Mouse (Mus musculus) kidney, embryonic 16.5 days (tissue): ENCODE data around the gene Hoxc8. TPM values are rescaled to one million over a fixed set of nuclear protein-coding genes. Genes with fewer than 3 reads are reported as not detected.

ENCODE experiments used
- ATAC-seq: fragments of 200-750 bp; cut with Nextera tagmentation; 2 replicates; pipeline ENCODE4 v1.8.0; 2017; ENCODE audit warnings: moderate TSS enrichment; ENCODE audit not compliant: low FRiP score, low TSS enrichment
- H3K27ac ChIP-seq: fragments of 300-500 bp; sonication (generic); 2 replicates; pipeline ENCODE4 v1.5.1; 2014; ENCODE audit warnings: low read length
- H3K27me3 ChIP-seq: fragments of 300-500 bp; sonication (generic); 2 replicates; pipeline ENCODE4 v1.6.1; 2014; ENCODE audit warnings: low read length, control low read depth, mixed read lengths; ENCODE audit not compliant: insufficient read depth
- H3K36me3 ChIP-seq: fragments of 300-500 bp; sonication (generic); 2 replicates; pipeline ENCODE4 v1.6.1; 2014; ENCODE audit warnings: low read length, control low read depth, mixed read lengths; ENCODE audit not compliant: insufficient read depth
- H3K4me1 ChIP-seq: fragments of 300-500 bp; sonication (generic); 2 replicates; pipeline ENCODE4 v1.6.1; 2014; ENCODE audit warnings: low read length, control low read depth, mixed read lengths; ENCODE audit not compliant: insufficient read depth
- H3K4me2 ChIP-seq: fragments of 300-500 bp; sonication (generic); replicated peaks from 2 replicates; pipeline ENCODE4 v1.6.1; 2014; ENCODE audit warnings: low read depth, low read length
- H3K4me3 ChIP-seq: fragments of 300-500 bp; sonication (generic); 2 replicates; pipeline ENCODE4 v1.5.1; 2014; ENCODE audit warnings: mild to moderate bottlenecking, low read length
- H3K9ac ChIP-seq: fragments of 300-500 bp; sonication (generic); replicated peaks from 2 replicates; pipeline ENCODE4 v1.6.1; 2014; ENCODE audit warnings: low read length
- H3K9me3 ChIP-seq: fragments of 300-500 bp; sonication (generic); 2 replicates; pipeline ENCODE4 v1.6.1; 2016; ENCODE audit warnings: low read length, control low read depth
- WGBS: fragments of 180-500 bp; shearing (Covaris S2); extraction: QIAGEN DNeasy Blood & Tissue Kit; methylation state at CpG from one replicate; pipeline ENCODE4 v1.1.7; 2014; 5-methylcytosine and 5-hydroxymethylcytosine counted together
- polyA plus RNA-seq: library from polyadenylated mRNA; unstranded; fragments of >200 nt; fragmentation: Nextera tagmentation; extraction: Ambion mirVana; gene quantifications from 2 replicates; pipeline ENCODE4 v1.2.1, GENCODE M21; 2015

The Hoxc8 gene
- polyA plus RNA-seq, 1 experiment from 2014 or later, result 6.6 TPM

- Histone ChIP-seq H3K9me3 (no peaks in the 10 kb centered on the region), H3K36me3 (no peaks in the 10 kb centered on the region), H3K9ac (peak overlapping the region; percentile 82), H3K4me2 (peak overlapping the region; percentile 84), H3K27ac (peak overlapping the region; percentile 75), H3K4me1 (peaks cover 27% of the 10 kb centered on the region), H3K27me3 (peaks cover 30% of the 10 kb centered on the region), H3K4me3 (peak overlapping the region; percentile 54)
- 1% methylated on average over 21 of the region's 21 CpGs for WGBS
- ATAC-seq, result no peak
Measured at GRCm38 (mm10) chr15:102972254-102972653, 18.2 kb upstream of the Hoxc8 start.

GRCm38 (mm10) chr15:102972753-102973152 is 17.7 kb upstream of the Hoxc8 start:
- H3K36me3 ChIP-seq, result no peaks in the 10 kb centered on the region
- peaks cover 30% of the 10 kb centered on the region for H3K27me3 ChIP-seq
- 8% methylated on average over 6 of the region's 6 CpGs for WGBS
- ATAC-seq, result no peak
- peak overlapping the region; percentile 84 for H3K4me2 ChIP-seq
- H3K9ac ChIP-seq, result peak overlapping the region; percentile 82
- H3K4me1 ChIP-seq, result peaks cover 31% of the 10 kb centered on the region
- H3K9me3 ChIP-seq, result no peaks in the 10 kb centered on the region
- H3K27ac ChIP-seq, result peak overlapping the region; percentile 75
- H3K4me3 ChIP-seq, result peak overlapping the region; percentile 54

- peak overlapping the region; percentile 97 for H3K9ac ChIP-seq
- H3K4me2 ChIP-seq, result peak overlapping the region; percentile 84
- peak overlapping the region; percentile 97 for H3K27ac ChIP-seq
- peaks cover 49% of the 10 kb centered on the region for H3K4me1 ChIP-seq
- no peaks in the 10 kb centered on the region for H3K9me3 ChIP-seq
- peaks cover 31% of the 10 kb centered on the region for H3K27me3 ChIP-seq
- 6% methylated on average over 7 of the region's 7 CpGs for WGBS
- peak overlapping the region; percentile 59 for H3K4me3 ChIP-seq
- no peak for ATAC-seq
- H3K36me3 ChIP-seq, result no peaks in the 10 kb centered on the region
Measured at GRCm38 (mm10) chr15:102975034-102975433, 15.4 kb upstream of the Hoxc8 start.

GRCm38 (mm10) chr15:102975688-102976111 is 14.7 kb upstream of the Hoxc8 start:
- peak overlapping the region; percentile 97 for H3K9ac ChIP-seq

GRCm38 (mm10) chr15:102976171-102976570 is 14.2 kb upstream of the Hoxc8 start, which contains the start of gene Hoxc9:
Hoxc9 (plus strand) TSS chr15:102976439.
- Histone ChIP-seq H3K4me3 (peak within 1 kb of the TSS; percentile 59), H3K36me3 (no peaks in the 10 kb centered on the region), H3K9me3 (no peaks in the 10 kb centered on the region), H3K9ac (peak within 1 kb of the TSS; percentile 97), H3K4me2 (peak within 1 kb of the TSS; percentile 84), H3K27ac (peak within 1 kb of the TSS; percentile 97), H3K27me3 (peaks cover 25% of the 10 kb centered on the region; the same call in 1 of the 2 replicates), H3K4me1 (peaks cover 47% of the 10 kb centered on the region)
- no peak for ATAC-seq
- 0% methylated on average over 13 of the region's 20 CpGs for WGBS

More at GRCm38 (mm10) chr15:102975688-102976111, 14.7 kb upstream of the Hoxc8 start:
- WGBS, result under 1% methylated on average over 21 of the region's 21 CpGs
- Histone ChIP-seq H3K9me3 (no peaks in the 10 kb centered on the region), H3K4me3 (peak overlapping the region; percentile 59), H3K36me3 (no peaks in the 10 kb centered on the region), H3K27ac (peak overlapping the region; percentile 97), H3K4me1 (peaks cover 49% of the 10 kb centered on the region), H3K27me3 (peaks cover 25% of the 10 kb centered on the region; the same call in 1 of the 2 replicates), H3K4me2 (peak overlapping the region; percentile 84)
- ATAC-seq, result peak; percentile 50; the same call in 1 of the 2 replicates

- peaks cover 25% of the 10 kb centered on the region; the same call in 1 of the 2 replicates for H3K27me3 ChIP-seq
- 1% methylated on average over 37 of the region's 37 CpGs for WGBS
- no peaks in the 10 kb centered on the region for H3K9me3 ChIP-seq
- H3K4me1 ChIP-seq, result peaks cover 43% of the 10 kb centered on the region
- peak overlapping the region; percentile 97 for H3K27ac ChIP-seq
- ATAC-seq, result no peak
- H3K36me3 ChIP-seq, result no peaks in the 10 kb centered on the region
- peak overlapping the region; percentile 97 for H3K9ac ChIP-seq
- peak overlapping the region; percentile 59 for H3K4me3 ChIP-seq
- H3K4me2 ChIP-seq, result peak overlapping the region; percentile 84
Measured at GRCm38 (mm10) chr15:102976631-102977422, 13.6 kb upstream of the Hoxc8 start.

- H3K4me2 ChIP-seq, result peak overlapping the region; percentile 84
- H3K36me3 ChIP-seq, result no peaks in the 10 kb centered on the region
- peak overlapping the region; percentile 97 for H3K27ac ChIP-seq
- ATAC-seq, result no peak
- peaks cover 43% of the 10 kb centered on the region for H3K4me1 ChIP-seq
- H3K4me3 ChIP-seq, result peak overlapping the region; percentile 59
- H3K27me3 ChIP-seq, result peaks cover 25% of the 10 kb centered on the region
- peak overlapping the region; percentile 97 for H3K9ac ChIP-seq
- WGBS, result 2% methylated on average over 16 of the region's 16 CpGs
- no peaks in the 10 kb centered on the region for H3K9me3 ChIP-seq
Measured at GRCm38 (mm10) chr15:102977423-102977974, 12.9 kb upstream of the Hoxc8 start.

- peak overlapping the region; percentile 59 for H3K4me3 ChIP-seq
- peak overlapping the region; percentile 97 for H3K27ac ChIP-seq
- H3K27me3 ChIP-seq, result peaks cover 21% of the 10 kb centered on the region
- no peaks in the 10 kb centered on the region for H3K36me3 ChIP-seq
- ATAC-seq, result no peak
- H3K4me2 ChIP-seq, result peak overlapping the region; percentile 84
- H3K9me3 ChIP-seq, result no peaks in the 10 kb centered on the region
- peak overlapping the region; percentile 97 for H3K9ac ChIP-seq
- 16% methylated on average over 13 of the region's 13 CpGs for WGBS
- peaks cover 49% of the 10 kb centered on the region for H3K4me1 ChIP-seq
Measured at GRCm38 (mm10) chr15:102978615-102979515, 11.5 kb upstream of the Hoxc8 start.

GRCm38 (mm10) chr15:102979936-102980335 is 10.5 kb upstream of the Hoxc8 start:
- Histone ChIP-seq H3K9me3 (no peaks in the 10 kb centered on the region), H3K27ac (peak overlapping the region; percentile 96), H3K4me1 (peaks cover 57% of the 10 kb centered on the region), H3K4me3 (peak overlapping the region; percentile 74), H3K27me3 (peaks cover 16% of the 10 kb centered on the region), H3K9ac (peak overlapping the region; percentile 97), H3K4me2 (peak overlapping the region; percentile 84), H3K36me3 (no peaks in the 10 kb centered on the region)
- ATAC-seq, result no peak
- WGBS, result 6% methylated on average over 1 of the region's 1 CpGs
